Mouse (Mus musculus) activated CD4-positive, CD25-positive, alpha-beta regulatory T cell (primary cell): ENCODE results near the gene Sertad3. TPM values are rescaled to one million over a fixed set of nuclear protein-coding genes. Genes with fewer than 3 reads are reported as not detected.

ENCODE experiments used
- polyA plus RNA-seq, 2 experiments: library from polyadenylated mRNA; unstranded; fragments of 100-300 nt; shearing (Covaris generic); gene quantifications; one replicate each; pipeline ENCODE4 v1.2.1; 2017

Gene Sertad3
- polyA plus RNA-seq, result 10 to 100 TPM; 51.0 to 51.6 TPM

DNA sequence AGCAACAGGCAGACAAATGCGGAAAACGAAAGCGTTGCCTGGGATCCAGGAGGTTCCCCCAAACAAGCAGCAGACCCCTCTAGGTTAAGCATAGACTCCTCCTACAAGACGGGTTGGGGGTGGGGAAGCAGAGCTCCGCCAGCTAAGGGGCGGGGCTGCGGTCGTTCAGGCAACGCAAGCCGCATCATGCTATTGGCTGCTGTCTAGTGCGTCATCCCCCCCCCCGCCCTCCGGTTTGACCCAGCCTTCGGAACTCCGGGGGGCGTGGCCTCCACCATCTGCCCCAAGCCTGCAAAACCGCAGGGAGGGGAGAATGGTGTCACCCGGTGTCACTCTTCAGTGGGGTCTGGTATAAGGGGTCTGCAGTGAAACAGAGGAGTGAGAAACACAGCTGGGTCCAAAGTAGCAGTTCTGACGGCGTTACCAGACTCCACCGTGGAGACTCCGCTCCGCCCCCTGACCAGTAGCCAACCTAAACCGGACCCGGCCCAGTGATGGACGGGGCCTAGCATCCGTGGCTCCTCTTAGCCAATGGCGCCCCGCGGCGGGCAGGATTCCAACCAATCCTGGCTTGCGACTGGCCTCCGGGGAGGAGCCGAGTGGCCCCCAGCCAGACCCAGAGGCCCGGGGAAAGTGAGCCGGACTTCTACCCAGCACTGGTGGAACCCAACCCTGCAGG, at the start of gene Sertad3:
Gene Sertad3, plus strand, starts transcription at position 613 of the 679 bp plus-strand sequence.

GRCm38 (mm10) chr7:27447419-27448286, 25.9 kb upstream of the Sertad3 start, which contains the start of the genes Sptbn4 and Blvrb:
Sptbn4 (minus strand) TSS chr7:27447686.
Blvrb (plus strand) TSS chr7:27447978.

GRCm38 (mm10) chr7:27486770-27487697, 13.5 kb downstream of the Sertad3 start, which contains the start of gene Sertad1:
Sertad1 (plus strand) TSS chr7:27486910.

DNA sequence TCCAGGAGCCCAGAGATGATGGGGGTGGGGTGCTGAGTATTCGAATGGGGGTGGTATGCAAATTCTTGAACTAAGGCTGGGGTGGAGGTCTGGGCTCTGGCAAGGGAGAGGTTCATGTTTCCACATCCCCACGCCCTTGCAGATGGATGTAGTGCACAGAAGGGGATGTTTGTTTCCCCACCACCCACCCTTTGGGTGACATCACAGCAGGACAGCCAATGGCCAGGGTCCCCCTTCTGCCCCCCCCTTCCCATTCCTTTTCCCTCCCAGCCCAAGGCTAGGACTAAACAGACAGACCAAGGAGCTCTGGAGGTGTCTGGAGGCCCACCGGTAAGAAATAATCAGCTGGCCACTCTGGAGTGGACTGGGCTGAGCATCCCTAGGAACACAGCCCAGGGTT, 25.5 kb downstream of the Sertad3 start, which contains the start of gene Prx:
Gene Prx, plus strand, starts transcription at position 289 of the 400 bp plus-strand sequence.

DNA sequence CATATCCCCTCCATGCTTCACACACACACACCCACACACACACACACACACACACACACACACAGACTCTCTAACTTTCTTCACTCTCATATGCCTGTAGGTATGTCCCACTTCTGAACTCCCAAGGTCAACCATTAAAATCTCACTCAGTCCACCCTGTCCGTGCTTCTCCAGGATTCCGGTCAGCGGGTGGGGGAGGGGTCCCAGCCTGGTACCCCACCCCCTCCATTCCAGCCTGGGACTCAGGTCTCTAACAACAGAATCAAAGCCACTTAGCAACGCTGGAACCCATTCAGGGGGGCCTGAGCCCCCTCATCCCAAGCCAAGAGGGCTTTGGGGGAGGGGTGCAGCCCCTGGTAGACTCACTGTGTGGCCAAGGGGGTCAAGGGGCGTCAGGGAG, 49.4 kb downstream of the Sertad3 start, which contains the start of gene Hipk4:
Gene Hipk4, plus strand, starts transcription at position 301 of the 400 bp plus-strand sequence.

Other genes with a start within 250 kb of the Sertad3 start
- gene Itpkc, start 245.1 kb upstream of the Sertad3 start, polyA plus RNA-seq, result 1 to 10 TPM; 6.6 to 9.3 TPM
- 10 to 100 TPM; 18.1 to 19.3 TPM for gene Coq8b, start 240.7 kb upstream of the Sertad3 start, polyA plus RNA-seq
- 1 to 10 TPM; 1.9 to 2.7 TPM for gene Numbl, start 215.3 kb upstream of the Sertad3 start, polyA plus RNA-seq
- gene Ltbp4, start 136.1 kb upstream of the Sertad3 start, polyA plus RNA-seq, result 1 to 10 TPM in 1 of 2 experiments, not detected in 1; 1.2 TPM
- gene Shkbp1, start 117.7 kb upstream of the Sertad3 start, polyA plus RNA-seq, result 10 to 100 TPM; 71.7 to 97.3 TPM
- gene Gm20479, start 116.3 kb upstream of the Sertad3 start, polyA plus RNA-seq, result not detected
- gene Sptbn4, start 26.1 kb upstream of the Sertad3 start, polyA plus RNA-seq, result under 1 TPM; 0.44 to 0.60 TPM
- gene Blvrb, start 25.8 kb upstream of the Sertad3 start, polyA plus RNA-seq, result 10 to 100 TPM; 11.3 to 27.9 TPM
- 10 to 100 TPM; 45.9 to 62.2 TPM for gene Sertad1, start 13.1 kb downstream of the Sertad3 start, polyA plus RNA-seq
- gene Prx, start 25.6 kb downstream of the Sertad3 start, polyA plus RNA-seq, result under 1 TPM; 0.32 to 0.44 TPM
- gene Hipk4, start 49.5 kb downstream of the Sertad3 start, polyA plus RNA-seq, result under 1 TPM; 0.14 to 0.20 TPM
- gene Pld3, start 79.5 kb downstream of the Sertad3 start, polyA plus RNA-seq, result 100 to 1,000 TPM; 116 to 248 TPM
- 10 to 100 TPM; 23.2 to 23.7 TPM for gene 2310022A10Rik, start 79.5 kb downstream of the Sertad3 start, polyA plus RNA-seq
- gene Akt2, start 117.8 kb downstream of the Sertad3 start, polyA plus RNA-seq, result 10 to 100 TPM; 63.3 to 82.1 TPM
- gene Ttc9b, start 180.1 kb downstream of the Sertad3 start, polyA plus RNA-seq, result not detected
- 10 to 100 TPM; 13.9 to 19.1 TPM for gene Map3k10, start 200.8 kb downstream of the Sertad3 start, polyA plus RNA-seq
- gene Zfp607b, start 215.6 kb downstream of the Sertad3 start, polyA plus RNA-seq, result 1 to 10 TPM in 1 of 2 experiments, under 1 TPM in 1; 0.95 to 7.4 TPM